Mouse (Mus musculus): ENCODE measurements around the gene Tlk2. TPM values are rescaled to one million over a fixed set of nuclear protein-coding genes. Genes with fewer than 3 reads are reported as not detected.
"Not testable (repeated sequence)": the region's sequence is repeated elsewhere in the genome, so short reads cannot be mapped to it uniquely, and the experiment has no call there.

Tlk2 gene
- 22.8 and 23.8 TPM in 2 replicates for polyA plus RNA-seq (2016; fragmentation: Nextera tagmentation; extraction: Ambion mirVana)

- 43% methylated on average over 2 of the region's 2 CpGs for WGBS
- H3K27me3 ChIP-seq (ENCODE audit: low read depth, poor library complexity, severe bottlenecking) = no peaks in the 10 kb centered on the region
- no peak for DNase-seq (ENCODE audit: low spot score)
- H3K9me3 ChIP-seq (replicated peaks) = no peaks in the 10 kb centered on the region
- 0 out of 2 replicates have a peak within 1 kb of the TSS, but pooled peaks have one; percentile 99 for H3K27ac ChIP-seq (replicated peaks)
- H3K4me3 ChIP-seq = peak within 1 kb of the TSS; percentile 95
- H3K4me1 ChIP-seq = peaks cover 27% of the 10 kb centered on the region
- H3K36me3 ChIP-seq = peaks cover 14% of the 10 kb centered on the region
Measured at GRCm38 (mm10) chr11:105178516-105178915, at the start of gene Tlk2. Tlk2 (plus strand) TSS chr11:105178807.

- Histone ChIP-seq H3K27me3 (ENCODE audit: low read depth, poor library complexity, severe bottlenecking) (no peaks in the 10 kb centered on the region), H3K27ac (replicated peaks) (no peak overlapping the region), H3K36me3 (peaks cover 100% of the 10 kb centered on the region), H3K9me3 (replicated peaks) (no peaks in the 10 kb centered on the region), H3K4me3 (no peak overlapping the region), H3K4me1 (no peaks in the 10 kb centered on the region)
- DNase-seq (ENCODE audit: low spot score) = no peak
- WGBS = 96% methylated on average over 7 of the region's 7 CpGs
Measured at GRCm38 (mm10) chr11:105135692-105136091, 42.9 kb upstream of the Tlk2 start.

- 95% methylated on average over 2 of the region's 2 CpGs for WGBS
- not testable (repeated sequence) for H3K27me3 ChIP-seq (ENCODE audit: low read depth, poor library complexity, severe bottlenecking); H3K27ac ChIP-seq (replicated peaks); H3K4me3 ChIP-seq; DNase-seq (ENCODE audit: low spot score); H3K9me3 ChIP-seq (replicated peaks); H3K4me1 ChIP-seq
- H3K36me3 ChIP-seq = peaks cover 98% of the 10 kb centered on the region
Measured at GRCm38 (mm10) chr11:105137255-105137654, 41.4 kb upstream of the Tlk2 start.

GRCm38 (mm10) chr11:105140512-105140911 is 38.1 kb upstream of the Tlk2 start:
- WGBS = 95% methylated on average over 7 of the region's 8 CpGs
- peaks cover 66% of the 10 kb centered on the region for H3K36me3 ChIP-seq
- not testable (repeated sequence) for H3K4me1 ChIP-seq; DNase-seq (ENCODE audit: low spot score); H3K27me3 ChIP-seq (ENCODE audit: low read depth, poor library complexity, severe bottlenecking); H3K4me3 ChIP-seq; H3K9me3 ChIP-seq (replicated peaks); H3K27ac ChIP-seq (replicated peaks)

GRCm38 (mm10) chr11:105141115-105141514 is 37.5 kb upstream of the Tlk2 start:
- Histone ChIP-seq H3K9me3 (replicated peaks) (no peaks in the 10 kb centered on the region), H3K36me3 (peaks cover 60% of the 10 kb centered on the region), H3K4me1 (no peaks in the 10 kb centered on the region), H3K27ac (replicated peaks) (no peak overlapping the region), H3K27me3 (ENCODE audit: low read depth, poor library complexity, severe bottlenecking) (no peaks in the 10 kb centered on the region), H3K4me3 (no peak overlapping the region)
- no peak for DNase-seq (ENCODE audit: low spot score)
- 95% methylated on average over 5 of the region's 5 CpGs for WGBS

- H3K4me1 ChIP-seq = no peaks in the 10 kb centered on the region
- H3K27ac ChIP-seq (replicated peaks) = no peak overlapping the region
- H3K36me3 ChIP-seq = peaks cover 36% of the 10 kb centered on the region
- H3K27me3 ChIP-seq (ENCODE audit: low read depth, poor library complexity, severe bottlenecking) = no peaks in the 10 kb centered on the region
- DNase-seq (ENCODE audit: low spot score) = no peak
- no peak overlapping the region for H3K4me3 ChIP-seq
- no peaks in the 10 kb centered on the region for H3K9me3 ChIP-seq (replicated peaks)
Measured at GRCm38 (mm10) chr11:105143564-105143963, 35.0 kb upstream of the Tlk2 start.

- Histone ChIP-seq H3K4me1 (no peaks in the 10 kb centered on the region), H3K9me3 (replicated peaks) (no peaks in the 10 kb centered on the region), H3K4me3 (no peak overlapping the region), H3K27me3 (ENCODE audit: low read depth, poor library complexity, severe bottlenecking) (no peaks in the 10 kb centered on the region), H3K36me3 (peaks cover 30% of the 10 kb centered on the region), H3K27ac (replicated peaks) (no peak overlapping the region)
- no peak for DNase-seq (ENCODE audit: low spot score)
- WGBS = 86% methylated on average over 3 of the region's 3 CpGs
Measured at GRCm38 (mm10) chr11:105144084-105144483, 34.5 kb upstream of the Tlk2 start.

- 87% methylated on average over 11 of the region's 11 CpGs for WGBS
- no peak for DNase-seq (ENCODE audit: low spot score)
- Histone ChIP-seq H3K27me3 (ENCODE audit: low read depth, poor library complexity, severe bottlenecking) (no peaks in the 10 kb centered on the region), H3K9me3 (replicated peaks) (no peaks in the 10 kb centered on the region), H3K36me3 (peaks cover 25% of the 10 kb centered on the region), H3K4me1 (no peaks in the 10 kb centered on the region), H3K4me3 (no peak overlapping the region), H3K27ac (replicated peaks) (no peak overlapping the region)
Measured at GRCm38 (mm10) chr11:105144508-105145210, 33.9 kb upstream of the Tlk2 start.

GRCm38 (mm10) chr11:105145211-105145610 is 33.4 kb upstream of the Tlk2 start:
- Histone ChIP-seq H3K9me3 (replicated peaks) (no peaks in the 10 kb centered on the region), H3K36me3 (peaks cover 19% of the 10 kb centered on the region), H3K4me3 (no peak overlapping the region), H3K4me1 (no peaks in the 10 kb centered on the region), H3K27ac (replicated peaks) (no peak overlapping the region), H3K27me3 (ENCODE audit: low read depth, poor library complexity, severe bottlenecking) (no peaks in the 10 kb centered on the region)
- WGBS = 91% methylated on average over 10 of the region's 10 CpGs
- no peak for DNase-seq (ENCODE audit: low spot score)

- DNase-seq (ENCODE audit: low spot score) = no peak
- 81% methylated on average over 3 of the region's 3 CpGs for WGBS
- Histone ChIP-seq H3K27me3 (ENCODE audit: low read depth, poor library complexity, severe bottlenecking) (peaks cover 12% of the 10 kb centered on the region), H3K4me1 (peaks cover 6% of the 10 kb centered on the region), H3K9me3 (replicated peaks) (no peaks in the 10 kb centered on the region), H3K4me3 (no peak within 1 kb of the TSS), H3K36me3 (peaks cover 7% of the 10 kb centered on the region; the same call in 1 of the 2 replicates), H3K27ac (replicated peaks) (no peak within 1 kb of the TSS)
Measured at GRCm38 (mm10) chr11:105146593-105146992, 32.0 kb upstream of the Tlk2 start, which contains the start of gene Gm10842. Gm10842 (plus strand) TSS chr11:105146893.

GRCm38 (mm10) chr11:105149353-105149752 is 29.3 kb upstream of the Tlk2 start:
- WGBS = 78% methylated on average over 3 of the region's 3 CpGs
- DNase-seq (ENCODE audit: low spot score) = no peak
- Histone ChIP-seq H3K9me3 (replicated peaks) (no peaks in the 10 kb centered on the region), H3K4me1 (peaks cover 28% of the 10 kb centered on the region), H3K36me3 (no peaks in the 10 kb centered on the region), H3K27ac (replicated peaks) (no peak overlapping the region), H3K4me3 (no peak overlapping the region), H3K27me3 (ENCODE audit: low read depth, poor library complexity, severe bottlenecking) (peaks cover 14% of the 10 kb centered on the region)

- Histone ChIP-seq H3K9me3 (replicated peaks) (no peaks in the 10 kb centered on the region), H3K4me1 (peaks cover 28% of the 10 kb centered on the region), H3K36me3 (no peaks in the 10 kb centered on the region), H3K4me3 (no peak overlapping the region), H3K27me3 (ENCODE audit: low read depth, poor library complexity, severe bottlenecking) (peaks cover 14% of the 10 kb centered on the region), H3K27ac (replicated peaks) (no peak overlapping the region)
- DNase-seq (ENCODE audit: low spot score) = no peak
- 81% methylated on average over 1 of the region's 1 CpGs for WGBS
Measured at GRCm38 (mm10) chr11:105149766-105150165, 28.8 kb upstream of the Tlk2 start.

- Histone ChIP-seq H3K9me3 (replicated peaks) (no peaks in the 10 kb centered on the region), H3K27me3 (ENCODE audit: low read depth, poor library complexity, severe bottlenecking) (peaks cover 14% of the 10 kb centered on the region), H3K4me3 (no peak overlapping the region), H3K27ac (replicated peaks) (no peak overlapping the region), H3K4me1 (peaks cover 28% of the 10 kb centered on the region), H3K36me3 (no peaks in the 10 kb centered on the region)
- DNase-seq (ENCODE audit: low spot score) = no peak
- 72% methylated on average over 4 of the region's 4 CpGs for WGBS
Measured at GRCm38 (mm10) chr11:105150691-105151090, 27.9 kb upstream of the Tlk2 start.
